Mouse (Mus musculus): ENCODE data around the gene Ly6g6c.
"Not testable (repeated sequence)": the region's sequence is repeated elsewhere in the genome, so short reads cannot be mapped to it uniquely, and the experiment has no call there.

Gene Ly6g6c

GRCm38 (mm10) chr17:35032323-35032870 lies 32.8 kb upstream of the Ly6g6c start:
- no peak for DNase-seq

- not testable (repeated sequence) for DNase-seq
These were observed 31.5 kb upstream of the Ly6g6c start for GRCm38 (mm10) chr17:35033703-35034102.

DNA sequence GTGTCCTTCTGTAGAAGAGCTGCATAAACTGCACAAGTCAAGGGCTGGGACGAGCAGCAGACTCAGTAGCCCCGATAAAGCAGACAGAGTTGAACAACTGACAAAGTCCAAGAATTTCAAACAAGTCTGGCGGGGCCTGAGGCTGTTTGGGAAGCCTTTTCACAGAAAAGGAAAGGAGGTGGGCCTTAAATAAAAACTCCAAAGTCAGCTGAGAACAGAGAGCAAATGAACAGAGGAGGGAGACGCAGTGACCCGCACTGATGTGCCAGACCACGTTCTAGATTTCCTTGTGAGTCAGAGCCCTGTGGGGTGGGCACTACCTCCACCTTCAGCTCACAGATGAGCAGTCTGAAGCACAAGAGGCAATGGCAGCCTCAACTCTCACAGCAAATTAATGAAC lies 30.3 kb upstream of the Ly6g6c start:
- DNase-seq, result no peak

DNA sequence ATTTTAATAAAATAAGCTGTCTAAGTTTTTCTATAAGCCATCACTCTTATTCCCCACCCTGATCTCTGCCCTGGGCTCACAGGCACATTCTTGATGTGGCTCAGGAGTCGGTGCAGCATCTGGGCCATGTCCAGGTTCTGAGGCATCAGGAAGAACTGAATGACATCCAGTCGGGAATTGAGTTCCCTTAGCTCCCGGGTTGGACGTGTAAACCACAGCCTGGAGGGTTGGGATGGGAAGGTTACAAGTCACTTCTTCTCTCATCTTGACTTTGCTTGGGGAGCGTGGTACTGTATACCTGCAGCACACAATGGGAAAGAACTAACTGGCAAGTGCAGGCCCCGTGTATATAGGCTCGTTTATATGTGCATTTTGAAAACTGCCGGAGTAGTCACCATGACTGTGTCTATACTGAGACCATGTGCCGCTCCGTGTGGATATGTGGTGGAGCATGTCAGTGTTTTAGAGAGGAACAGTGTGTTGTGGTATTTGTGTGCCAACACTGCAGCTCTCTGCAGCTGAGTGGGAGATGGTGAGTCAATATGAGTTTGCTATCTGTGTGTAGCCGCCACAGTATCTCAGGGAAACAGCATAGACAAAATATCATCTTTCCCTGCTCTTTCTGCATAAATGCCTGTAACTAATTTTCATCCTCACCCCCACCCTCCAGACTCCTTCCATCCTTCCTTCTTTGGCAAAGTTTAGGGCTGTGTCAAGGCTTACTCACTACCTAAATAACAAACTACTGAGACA lies 25.9 kb upstream of the Ly6g6c start:
- no peak for DNase-seq

DNA sequence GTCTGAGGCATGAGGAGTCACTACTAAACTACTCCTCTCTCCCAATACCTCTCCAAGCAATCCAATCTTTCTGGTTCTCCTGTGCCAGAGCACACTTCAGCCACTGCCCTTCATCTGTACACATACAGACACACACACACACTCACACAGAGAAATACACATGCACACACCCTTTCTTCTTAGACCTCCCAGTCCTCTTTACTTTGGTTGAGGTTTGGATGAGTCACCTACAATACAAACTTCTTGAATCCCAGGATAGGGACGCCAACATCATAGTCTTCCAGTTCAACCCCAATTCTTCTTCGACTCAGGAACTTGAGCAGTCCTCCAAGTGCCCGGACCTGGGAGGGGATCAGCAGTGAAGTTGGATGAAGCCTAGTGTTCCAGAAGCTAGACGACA lies 21.4 kb upstream of the Ly6g6c start:
- no peak for DNase-seq

DNA sequence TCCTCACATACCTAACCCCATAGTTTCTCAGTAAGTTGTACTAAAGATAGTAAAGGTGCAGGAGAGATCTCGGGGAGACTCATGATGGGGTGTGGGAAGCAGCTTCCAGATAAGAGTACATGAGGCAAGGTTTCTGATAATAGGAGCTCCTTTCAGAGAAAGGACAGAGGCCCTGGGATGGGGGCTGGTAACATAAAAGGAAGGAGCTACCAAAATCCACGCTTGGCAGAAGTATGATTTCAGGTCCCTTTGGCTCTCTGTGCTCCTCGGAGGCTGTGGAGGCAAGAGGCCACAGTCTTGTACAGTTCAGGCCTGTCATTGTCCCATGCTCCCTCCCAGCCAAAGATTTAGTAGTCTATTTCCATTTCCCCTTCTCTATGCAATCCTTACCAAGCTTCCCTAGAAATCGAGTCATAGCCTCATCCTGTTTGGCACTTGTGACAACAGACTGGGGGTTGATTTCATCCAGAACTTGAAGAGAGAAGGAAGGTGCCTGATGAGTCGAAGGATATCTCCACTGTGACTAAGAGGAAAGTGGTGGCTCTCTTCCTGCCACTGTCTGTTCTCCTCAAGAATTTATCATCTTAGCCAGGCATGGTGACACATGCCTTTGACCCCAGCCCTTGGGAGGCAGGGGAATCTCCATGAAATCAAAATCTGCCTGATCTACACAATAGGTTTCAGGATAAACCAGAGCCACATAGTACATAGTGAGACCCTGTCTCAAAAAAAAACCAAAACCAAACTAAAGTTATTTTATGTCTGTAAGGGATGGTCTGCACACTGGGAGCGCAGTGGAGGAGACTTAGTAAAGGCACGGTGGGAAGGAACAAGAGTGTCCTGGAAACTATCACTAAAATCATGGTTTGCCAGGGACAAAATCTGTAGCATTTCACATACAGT lies 20.0 kb upstream of the Ly6g6c start:
- DNase-seq, result no peak

- no peak for DNase-seq
These were observed 19.1 kb upstream of the Ly6g6c start for GRCm38 (mm10) chr17:35045807-35046680.

- DNase-seq, result peak; percentile 98
These were observed 18.3 kb upstream of the Ly6g6c start, which contains the start of gene Msh5 for GRCm38 (mm10) chr17:35046681-35047455. TSS of gene Msh5 (minus strand) at chr17:35046745.

GRCm38 (mm10) chr17:35047688-35048087 lies 17.5 kb upstream of the Ly6g6c start:
- DNase-seq, result peak; percentile 55

DNA sequence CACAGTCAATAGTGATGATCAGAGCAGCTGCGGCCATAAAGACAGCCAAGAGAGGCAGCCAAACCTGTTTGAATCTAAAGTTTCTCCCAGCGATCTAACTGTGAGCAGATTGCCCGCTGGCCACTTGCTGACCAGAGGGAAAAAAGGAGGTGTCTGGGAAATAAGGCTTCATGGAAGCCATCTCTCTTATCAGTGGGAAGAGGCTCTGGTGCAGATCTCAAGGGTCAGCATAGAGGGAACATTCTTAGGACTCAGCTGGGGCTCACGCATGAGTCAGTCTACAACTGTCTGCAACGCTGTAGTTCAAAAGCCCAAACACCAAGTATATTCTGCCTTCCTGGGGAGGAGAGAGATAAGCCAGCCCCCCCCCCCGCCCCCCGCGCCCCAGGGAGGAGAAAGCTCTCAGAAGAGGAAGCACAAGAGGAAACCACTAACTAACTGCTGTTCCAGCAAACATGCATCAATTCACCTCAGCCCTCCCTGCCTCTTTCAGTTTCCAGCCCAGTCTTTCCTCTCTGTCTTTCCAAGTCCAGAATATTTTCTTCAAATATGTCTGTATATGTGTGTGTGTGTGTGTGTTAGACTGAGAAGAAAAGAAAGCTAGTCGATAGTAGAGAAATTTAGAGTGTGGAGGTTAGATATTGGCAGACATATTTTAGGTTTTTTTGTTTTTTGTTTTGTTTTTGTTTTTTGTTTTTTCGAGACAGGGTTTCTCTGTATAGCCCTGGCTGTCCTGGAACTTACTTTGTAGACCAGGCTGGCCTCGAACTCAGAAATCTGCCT lies 16.8 kb upstream of the Ly6g6c start:
- DNase-seq, result peak; percentile 43

- DNase-seq, result no peak
These were observed 16.2 kb upstream of the Ly6g6c start for GRCm38 (mm10) chr17:35048932-35049440.

DNA sequence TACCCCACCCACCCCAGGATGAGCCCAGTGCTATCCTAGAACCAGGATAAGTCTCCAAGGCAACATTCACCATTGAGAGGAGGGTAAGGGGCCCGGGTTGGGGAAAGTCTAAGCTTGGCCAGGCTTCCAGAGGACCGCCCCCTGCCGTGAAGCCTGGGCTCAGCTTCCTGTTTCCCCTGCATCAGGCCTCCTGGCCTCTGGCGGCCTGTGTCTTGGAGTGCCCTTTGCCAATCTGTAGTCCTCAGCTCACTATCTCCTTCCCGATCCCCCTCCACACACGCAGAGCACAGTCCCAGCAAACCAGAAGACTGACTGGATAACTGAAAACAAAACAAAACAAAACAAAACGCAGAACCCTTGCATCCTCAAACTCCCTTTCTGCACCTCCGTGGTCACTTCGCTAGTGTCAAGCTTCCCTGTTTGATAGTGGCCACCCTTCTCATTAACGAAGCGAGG lies 15.6 kb upstream of the Ly6g6c start, which contains the start of gene Clic1:
TSS of gene Clic1 (plus strand) at position 406 of the 456 bp plus-strand sequence.
- DNase-seq, result peak; percentile 43

DNA sequence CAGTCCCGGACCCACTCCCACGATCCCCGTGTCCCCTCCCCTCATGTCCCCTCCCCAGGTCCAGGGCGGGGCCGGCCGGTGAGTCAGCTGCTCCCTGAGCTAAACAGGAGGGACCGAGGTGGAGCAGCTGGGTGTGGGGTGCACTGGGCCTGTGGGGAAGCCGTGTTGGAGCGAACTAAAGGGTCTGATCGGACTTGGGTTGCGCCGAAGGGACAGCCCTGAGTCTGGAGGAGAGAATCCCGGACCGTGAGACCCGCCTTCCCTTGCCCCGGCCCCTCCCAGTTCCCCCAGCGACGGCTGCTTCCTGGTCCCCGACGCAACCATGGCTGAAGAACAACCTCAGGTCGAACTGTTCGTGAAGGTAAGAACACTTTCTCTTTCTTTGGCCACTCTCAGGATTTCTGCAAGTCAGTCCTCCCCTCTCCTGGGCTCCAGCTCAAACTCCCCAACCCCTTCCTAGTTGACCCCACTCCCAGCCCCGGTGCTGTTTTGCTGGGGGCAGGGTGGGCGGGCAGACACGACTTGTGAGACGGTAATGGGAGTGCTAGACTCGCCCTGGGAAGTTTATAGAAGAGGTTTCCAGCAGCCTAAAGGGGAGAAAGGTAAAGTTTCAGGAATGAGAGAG lies 14.9 kb upstream of the Ly6g6c start:
- peak; percentile 81 for DNase-seq

DNA sequence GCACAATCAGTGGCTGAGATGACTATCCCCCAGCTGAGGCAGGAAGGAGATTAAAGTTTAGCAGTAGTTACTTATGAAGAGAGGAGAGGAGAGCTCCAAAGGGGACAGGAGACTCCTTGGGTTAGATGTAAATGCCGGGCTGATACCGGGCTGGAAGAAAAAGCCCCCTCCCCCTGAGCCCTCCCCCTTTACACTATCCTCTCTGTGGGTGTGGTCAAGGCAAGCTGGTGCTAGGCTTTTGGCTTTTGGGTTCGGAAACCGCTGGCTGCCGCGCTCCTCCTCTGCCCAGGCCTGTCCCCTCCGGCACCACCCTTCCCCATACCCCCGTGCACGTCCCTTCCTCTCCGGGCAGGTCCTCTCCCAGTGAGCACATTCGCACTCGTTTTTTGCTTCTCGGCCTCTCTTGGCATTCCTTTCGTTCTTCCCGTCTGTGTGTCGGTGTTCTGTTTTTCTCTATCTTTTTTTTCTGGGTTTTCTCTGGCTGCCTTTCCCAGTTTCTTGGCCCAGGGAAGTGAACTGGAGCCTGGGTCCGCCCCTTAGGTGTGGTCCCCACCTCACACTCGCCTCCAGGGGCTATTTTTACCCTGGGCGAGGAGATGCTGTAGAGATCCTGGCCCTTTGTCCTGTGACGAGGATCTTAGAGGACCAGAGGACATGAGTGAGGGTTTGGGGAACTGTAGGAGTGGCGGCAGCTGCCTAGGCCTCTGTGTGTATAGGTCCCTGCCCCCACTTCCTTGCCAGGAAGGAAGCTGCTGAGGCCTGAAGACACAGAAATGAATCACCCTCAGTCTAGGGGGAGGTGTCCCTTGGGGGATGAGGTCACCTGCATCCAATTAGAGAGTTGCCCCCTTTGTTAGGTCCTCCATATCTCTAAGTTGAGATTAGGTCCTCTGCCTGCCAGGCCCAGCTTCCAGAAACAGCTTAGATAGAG lies 13.8 kb upstream of the Ly6g6c start:
- peak; percentile 69 for DNase-seq

DNA sequence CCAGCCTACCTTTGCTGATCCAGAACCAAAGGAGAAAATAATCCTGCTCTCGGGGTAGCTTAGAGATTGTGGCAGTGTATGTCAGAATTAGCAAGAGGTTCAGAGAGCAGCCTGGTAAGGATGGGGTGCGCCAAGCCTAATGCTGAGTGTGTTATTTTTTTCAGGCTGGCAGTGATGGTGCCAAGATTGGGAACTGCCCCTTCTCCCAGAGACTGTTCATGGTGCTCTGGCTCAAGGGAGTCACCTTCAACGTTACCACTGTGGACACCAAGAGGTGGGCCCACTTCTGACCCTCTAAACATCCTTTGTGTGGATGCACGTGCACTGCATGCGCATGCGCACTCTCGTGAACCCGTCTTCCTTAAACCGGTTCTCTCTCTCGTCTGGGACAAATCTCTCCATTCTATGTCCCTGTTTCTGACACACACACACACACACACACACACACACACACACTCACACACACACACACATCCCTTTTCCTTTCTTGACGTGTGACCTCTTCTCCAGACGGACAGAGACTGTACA lies 12.9 kb upstream of the Ly6g6c start:
- DNase-seq, result no peak

GRCm38 (mm10) chr17:35055691-35056495 lies 9.3 kb upstream of the Ly6g6c start:
- no peak for DNase-seq

- DNase-seq, result no peak
These were observed 8.1 kb upstream of the Ly6g6c start for GRCm38 (mm10) chr17:35057090-35057489.

DNA sequence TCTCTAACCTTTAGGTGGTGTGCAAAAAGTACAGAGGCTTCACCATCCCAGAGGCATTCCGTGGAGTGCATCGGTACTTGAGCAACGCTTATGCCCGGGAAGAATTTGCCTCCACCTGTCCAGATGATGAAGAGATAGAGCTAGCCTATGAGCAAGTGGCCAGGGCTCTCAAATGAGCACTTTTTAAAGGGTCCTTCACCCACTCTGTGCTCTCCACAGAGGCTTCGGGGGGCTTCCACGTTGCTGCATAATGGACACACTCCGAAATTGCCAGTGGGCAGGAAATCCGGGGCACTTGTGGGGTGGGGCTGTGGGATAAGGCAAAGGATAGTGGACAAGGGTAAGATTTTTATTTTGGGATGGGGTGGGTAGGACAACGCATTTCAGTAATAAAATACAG lies 6.9 kb upstream of the Ly6g6c start:
- DNase-seq, result no peak

All from kidney, adult 18-20 months (tissue).